Mouse (Mus musculus) limb, embryonic 13.5 days (tissue): ENCODE data around the gene Pllp. TPM values are rescaled to one million over a fixed set of nuclear protein-coding genes. Genes with fewer than 3 reads are reported as not detected.

Experiments
- ATAC-seq: fragments of 200-750 bp; cut with Nextera tagmentation; 2 replicates; pipeline ENCODE4 v1.8.0; 2017; ENCODE audit warnings: low read depth, moderate number of reproducible peaks, moderate TSS enrichment; ENCODE audit not compliant: low FRiP score
- H3K27ac ChIP-seq: fragments of 300-500 bp; sonication (generic); 2 replicates; pipeline ENCODE4 v1.5.1; 2015; ENCODE audit warnings: inconsistent platforms, mild to moderate bottlenecking, moderate library complexity
- H3K27me3 ChIP-seq: fragments of 300-500 bp; sonication (generic); 2 replicates; pipeline ENCODE4 v1.6.1; 2015; ENCODE audit warnings: mild to moderate bottlenecking, inconsistent platforms
- H3K36me3 ChIP-seq: fragments of 300-500 bp; sonication (generic); 2 replicates; pipeline ENCODE4 v1.6.1; 2015; ENCODE audit warnings: inconsistent platforms, mild to moderate bottlenecking, moderate library complexity
- H3K4me1 ChIP-seq: fragments of 300-500 bp; sonication (generic); 2 replicates; pipeline ENCODE4 v1.6.1; 2015; ENCODE audit warnings: inconsistent platforms
- H3K4me2 ChIP-seq: fragments of 300-500 bp; sonication (generic); replicated peaks from 2 replicates; pipeline ENCODE4 v1.6.1; 2015; ENCODE audit warnings: inconsistent platforms, mild to moderate bottlenecking, moderate library complexity
- H3K4me3 ChIP-seq: fragments of 300-500 bp; sonication (generic); 2 replicates; pipeline ENCODE4 v1.5.1; 2015; ENCODE audit warnings: moderate library complexity, mild to moderate bottlenecking, inconsistent platforms
- H3K9ac ChIP-seq: fragments of 300-500 bp; sonication (generic); 2 replicates; pipeline ENCODE4 v1.6.1; 2015; ENCODE audit warnings: mild to moderate bottlenecking, inconsistent platforms
- H3K9me3 ChIP-seq: fragments of 300-500 bp; sonication (generic); 2 replicates; pipeline ENCODE4 v1.6.1; 2016; ENCODE audit warnings: inconsistent platforms
- WGBS: fragments of 180-500 bp; shearing (Covaris S2); methylation state at CpG from one replicate; pipeline ENCODE4 v1.1.7; 2015; 5-methylcytosine and 5-hydroxymethylcytosine counted together
- polyA plus RNA-seq: library from polyadenylated mRNA; unstranded; fragments of >200 nt; fragmentation: Nextera tagmentation; extraction: Ambion mirVana; gene quantifications from 2 replicates; pipeline ENCODE4 v1.2.1, GENCODE M21; 2015

Gene Pllp
- polyA plus RNA-seq, 1 experiment from 2014 or later = 0.50 TPM

DNA sequence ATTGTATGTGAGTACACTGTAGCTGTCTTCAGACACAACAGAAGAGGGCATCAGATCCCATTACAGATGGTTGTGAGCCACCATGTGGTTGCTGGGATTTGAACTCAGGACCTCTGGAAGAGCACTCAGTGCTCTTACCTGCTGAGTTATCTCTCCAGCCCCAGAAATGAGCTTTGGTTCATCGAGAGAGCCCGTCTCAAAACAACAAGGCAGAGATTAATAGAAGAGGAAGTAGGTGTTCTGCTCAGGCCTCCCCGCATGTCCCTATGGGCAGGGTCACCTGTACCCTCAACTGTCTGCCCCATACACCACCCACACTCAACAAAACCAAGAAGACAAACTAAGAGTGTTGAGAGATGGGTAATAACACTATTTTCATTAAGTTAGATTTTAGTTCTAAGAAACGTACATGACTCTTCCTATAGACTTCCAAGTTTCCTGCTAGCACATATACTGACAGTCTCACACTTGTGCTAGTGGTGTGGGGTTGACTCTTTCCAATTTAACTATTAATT is 4.4 kb upstream of the Pllp start:
- Histone ChIP-seq H3K4me3 (no peak overlapping the region), H3K27me3 (peaks cover 35% of the 10 kb centered on the region), H3K27ac (no peak overlapping the region), H3K4me1 (peaks cover 7% of the 10 kb centered on the region), H3K9me3 (no peaks in the 10 kb centered on the region), H3K9ac (no peak overlapping the region), H3K4me2 (no peak overlapping the region), H3K36me3 (no peaks in the 10 kb centered on the region)
- WGBS = 87% methylated on average over 4 of the region's 4 CpGs
- no peak for ATAC-seq

- H3K36me3 ChIP-seq = no peaks in the 10 kb centered on the region
- peaks cover 46% of the 10 kb centered on the region for H3K27me3 ChIP-seq
- H3K9ac ChIP-seq = no peak overlapping the region
- H3K9me3 ChIP-seq = no peaks in the 10 kb centered on the region
- 66% methylated on average over 16 of the region's 16 CpGs for WGBS
- H3K4me1 ChIP-seq = peaks cover 12% of the 10 kb centered on the region
- H3K4me3 ChIP-seq = no peak overlapping the region
- no peak for ATAC-seq
- H3K27ac ChIP-seq = no peak overlapping the region
- H3K4me2 ChIP-seq = no peak overlapping the region
Measured at GRCm38 (mm10) chr8:94699366-94699765, 3.3 kb upstream of the Pllp start.

DNA sequence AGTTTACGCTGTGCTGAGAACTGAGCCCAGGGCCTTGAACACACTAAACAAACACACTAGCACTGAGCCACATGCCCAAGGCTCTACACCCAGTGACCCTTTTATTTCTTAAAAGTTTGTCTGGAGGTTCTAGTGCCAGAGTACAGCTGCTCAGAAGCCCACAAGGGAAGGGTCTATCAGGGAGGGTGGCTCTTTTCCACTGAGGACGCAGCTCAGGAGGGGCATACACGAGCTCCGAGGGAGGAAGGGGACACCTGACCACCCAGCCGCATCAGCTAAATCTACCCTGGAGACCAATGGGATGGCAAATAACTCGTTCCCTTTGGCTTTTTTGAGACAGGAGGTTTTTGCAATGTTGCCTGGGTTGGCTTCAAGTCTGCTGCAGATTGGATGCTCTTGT is 1.9 kb upstream of the Pllp start:
- Histone ChIP-seq H3K4me1 (peaks cover 12% of the 10 kb centered on the region), H3K27ac (no peak overlapping the region), H3K27me3 (peaks cover 60% of the 10 kb centered on the region), H3K4me2 (no peak overlapping the region), H3K9ac (no peak overlapping the region), H3K9me3 (no peaks in the 10 kb centered on the region), H3K4me3 (no peak overlapping the region), H3K36me3 (no peaks in the 10 kb centered on the region)
- no peak for ATAC-seq
- WGBS = 81% methylated on average over 6 of the region's 6 CpGs

DNA sequence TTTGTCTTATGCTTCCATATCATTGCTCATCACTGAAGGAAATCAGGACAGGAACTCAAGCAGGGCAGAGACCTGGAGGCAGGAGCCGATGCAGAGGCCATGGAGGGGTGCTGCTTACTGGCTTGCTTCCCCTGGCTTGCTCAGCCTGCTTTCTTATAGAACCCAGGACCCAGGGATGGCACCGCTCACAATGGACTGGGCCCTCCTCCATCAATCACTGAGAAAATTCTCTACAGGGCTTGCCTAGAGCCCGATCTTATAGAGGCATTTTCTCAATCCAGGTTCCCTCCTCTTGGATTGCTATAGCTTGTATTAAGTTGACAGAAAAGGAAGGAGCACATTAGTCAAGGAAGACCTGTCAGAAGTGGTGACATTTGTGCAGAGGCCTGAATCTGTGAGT is 488 bp upstream of the Pllp start:
- WGBS = 56% methylated on average over 3 of the region's 3 CpGs
- H3K4me1 ChIP-seq = peaks cover 12% of the 10 kb centered on the region
- H3K27me3 ChIP-seq = peaks cover 72% of the 10 kb centered on the region
- no peak overlapping the region for H3K27ac ChIP-seq
- H3K4me3 ChIP-seq = peak overlapping the region; percentile 48; the same call in 1 of the 2 replicates
- H3K9me3 ChIP-seq = no peaks in the 10 kb centered on the region
- H3K4me2 ChIP-seq = peak overlapping the region; percentile 79; the same call in 1 of the 2 replicates
- no peaks in the 10 kb centered on the region for H3K36me3 ChIP-seq
- no peak overlapping the region for H3K9ac ChIP-seq
- ATAC-seq = no peak

GRCm38 (mm10) chr8:94695341-94695993 is 611 bp downstream of the Pllp start:
- Histone ChIP-seq H3K27me3 (peaks cover 72% of the 10 kb centered on the region), H3K27ac (no peak overlapping the region), H3K36me3 (no peaks in the 10 kb centered on the region), H3K9me3 (no peaks in the 10 kb centered on the region), H3K4me2 (peak overlapping the region; percentile 79), H3K9ac (peak overlapping the region; percentile 57), H3K4me1 (peaks cover 12% of the 10 kb centered on the region), H3K4me3 (peak overlapping the region; percentile 48)
- WGBS = under 1% methylated on average over 31 of the region's 31 CpGs
- ATAC-seq = peak; percentile 48; the same call in 1 of the 2 replicates

DNA sequence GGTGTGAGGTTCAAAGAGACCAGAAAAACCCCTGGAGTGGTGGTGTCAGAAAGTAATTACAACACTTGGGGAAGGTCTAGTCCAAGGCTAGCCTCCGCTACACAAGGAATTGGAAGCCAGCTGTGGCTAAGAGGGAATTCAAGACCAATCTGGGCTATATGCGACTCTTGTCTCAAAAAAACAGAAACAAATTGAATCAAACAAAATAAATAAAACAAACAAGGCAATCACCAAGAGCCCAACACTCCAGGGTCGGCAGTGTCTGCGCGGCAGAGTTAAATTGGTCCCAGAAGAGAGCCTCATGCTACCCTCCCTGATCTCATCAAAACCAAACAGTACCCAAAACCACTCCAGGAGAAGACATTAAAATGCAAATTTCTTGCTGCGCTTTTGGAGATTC is 1.4 kb downstream of the Pllp start:
- no peaks in the 10 kb centered on the region for H3K9me3 ChIP-seq
- peaks cover 72% of the 10 kb centered on the region for H3K27me3 ChIP-seq
- no peak overlapping the region; the same call in 1 of the 2 replicates for H3K4me2 ChIP-seq
- WGBS = 2% methylated on average over 6 of the region's 6 CpGs
- no peaks in the 10 kb centered on the region for H3K36me3 ChIP-seq
- H3K4me3 ChIP-seq = no peak overlapping the region
- no peak for ATAC-seq
- no peak overlapping the region for H3K27ac ChIP-seq
- H3K9ac ChIP-seq = no peak overlapping the region
- H3K4me1 ChIP-seq = peaks cover 12% of the 10 kb centered on the region

GRCm38 (mm10) chr8:94685953-94686352 is 10.1 kb downstream of the Pllp start:
- Histone ChIP-seq H3K4me1 (no peaks in the 10 kb centered on the region), H3K4me2 (no peak overlapping the region), H3K9me3 (no peaks in the 10 kb centered on the region), H3K4me3 (no peak overlapping the region), H3K36me3 (no peaks in the 10 kb centered on the region), H3K9ac (no peak overlapping the region), H3K27ac (no peak overlapping the region), H3K27me3 (no peaks in the 10 kb centered on the region; the same call in 1 of the 2 replicates)
- 72% methylated on average over 9 of the region's 9 CpGs for WGBS
- ATAC-seq = no peak

DNA sequence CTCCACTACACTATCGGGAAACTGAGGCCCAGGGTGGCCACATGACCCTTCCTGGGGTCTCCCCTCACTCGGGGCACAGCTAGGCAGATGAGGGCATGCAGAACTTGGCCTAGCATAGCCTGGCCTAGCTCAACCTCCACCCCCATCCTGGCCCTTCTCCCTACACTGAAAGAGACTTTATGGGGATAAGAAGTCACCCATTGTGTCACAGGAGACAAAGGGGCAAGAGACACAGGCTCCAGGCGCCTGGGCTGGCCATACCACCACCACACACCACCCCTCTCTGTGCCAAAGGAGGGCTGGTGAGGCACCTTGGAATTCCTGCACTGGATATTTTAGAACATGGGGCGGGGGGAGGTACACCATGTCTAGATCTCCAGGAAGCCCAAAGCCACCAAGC is 11.8 kb downstream of the Pllp start:
- ATAC-seq = no peak
- H3K9ac ChIP-seq = no peak overlapping the region
- no peak overlapping the region for H3K4me3 ChIP-seq
- no peaks in the 10 kb centered on the region for H3K27me3 ChIP-seq
- H3K27ac ChIP-seq = no peak overlapping the region
- no peak overlapping the region for H3K4me2 ChIP-seq
- 68% methylated on average over 4 of the region's 4 CpGs for WGBS
- no peaks in the 10 kb centered on the region for H3K36me3 ChIP-seq
- no peaks in the 10 kb centered on the region; the same call in 1 of the 2 replicates for H3K9me3 ChIP-seq
- no peaks in the 10 kb centered on the region for H3K4me1 ChIP-seq

GRCm38 (mm10) chr8:94682732-94683524 is 13.2 kb downstream of the Pllp start:
- Histone ChIP-seq H3K4me3 (no peak overlapping the region), H3K4me2 (no peak overlapping the region)
- 79% methylated on average over 16 of the region's 16 CpGs for WGBS

DNA sequence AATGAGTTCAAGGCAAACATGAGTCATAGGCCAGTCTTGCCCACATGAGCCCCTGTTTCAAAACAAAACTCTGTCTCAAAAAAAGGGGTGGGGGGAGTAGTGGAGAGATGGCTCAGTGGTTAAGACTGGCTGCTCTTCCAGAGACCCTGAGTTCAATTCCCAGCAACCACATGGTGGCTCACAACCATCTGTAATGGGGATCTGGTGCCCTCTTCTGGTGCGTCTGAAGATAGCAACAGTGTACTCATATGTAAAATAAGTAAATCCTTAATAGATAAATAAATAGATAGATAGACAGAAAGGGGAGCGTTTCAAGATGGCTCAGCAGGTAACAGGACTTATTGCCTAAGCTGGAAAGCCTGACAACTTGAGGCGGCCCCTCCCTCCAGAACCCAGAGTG is 15.7 kb downstream of the Pllp start:
- Histone ChIP-seq H3K9me3 (no peaks in the 10 kb centered on the region; the same call in 1 of the 2 replicates), H3K27ac (no peak overlapping the region)
- WGBS = 80% methylated on average over 3 of the region's 3 CpGs

More at GRCm38 (mm10) chr8:94682732-94683524, 13.2 kb downstream of the Pllp start:
- ATAC-seq = no peak
- H3K27me3 ChIP-seq = no peaks in the 10 kb centered on the region
- H3K27ac ChIP-seq = no peak overlapping the region
- H3K36me3 ChIP-seq = no peaks in the 10 kb centered on the region
- no peaks in the 10 kb centered on the region for H3K4me1 ChIP-seq
- H3K9ac ChIP-seq = no peak overlapping the region
- no peaks in the 10 kb centered on the region; the same call in 1 of the 2 replicates for H3K9me3 ChIP-seq

DNA sequence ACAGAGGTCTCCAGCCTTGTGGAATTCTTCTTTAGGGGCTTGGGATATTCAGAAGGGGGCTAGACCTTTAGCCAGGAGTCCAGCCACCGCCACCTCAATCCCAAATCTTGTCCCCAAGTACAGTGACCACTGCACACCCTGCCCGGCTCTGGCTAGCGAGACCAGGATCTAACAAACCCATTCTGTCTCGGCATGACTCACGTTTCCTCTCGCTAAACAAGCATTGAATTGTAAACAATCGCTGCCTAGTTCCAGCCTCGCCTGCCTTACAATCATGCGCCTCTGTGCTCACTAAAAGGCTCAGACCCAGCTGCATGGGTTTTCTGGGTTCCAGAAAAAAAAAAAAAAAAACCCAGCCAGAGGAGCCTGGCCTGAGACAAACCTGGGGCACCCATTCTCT is 17.5 kb downstream of the Pllp start:
- H3K27me3 ChIP-seq = no peaks in the 10 kb centered on the region
- ATAC-seq = no peak
- WGBS = 45% methylated on average over 9 of the region's 9 CpGs
- H3K27ac ChIP-seq = no peak overlapping the region; the same call in 1 of the 2 replicates
- H3K4me1 ChIP-seq = no peaks in the 10 kb centered on the region
- H3K9ac ChIP-seq = no peak overlapping the region
- no peaks in the 10 kb centered on the region; the same call in 1 of the 2 replicates for H3K9me3 ChIP-seq
- peaks cover 15% of the 10 kb centered on the region for H3K36me3 ChIP-seq
- H3K4me2 ChIP-seq = no peak overlapping the region
- H3K4me3 ChIP-seq = no peak overlapping the region

More for the DNA sequence above, 15.7 kb downstream of the Pllp start:
- Histone ChIP-seq H3K4me3 (no peak overlapping the region), H3K27me3 (no peaks in the 10 kb centered on the region), H3K4me2 (no peak overlapping the region), H3K36me3 (no peaks in the 10 kb centered on the region; the same call in none of the 2 replicates), H3K4me1 (no peaks in the 10 kb centered on the region), H3K9ac (no peak overlapping the region)
- no peak for ATAC-seq

DNA sequence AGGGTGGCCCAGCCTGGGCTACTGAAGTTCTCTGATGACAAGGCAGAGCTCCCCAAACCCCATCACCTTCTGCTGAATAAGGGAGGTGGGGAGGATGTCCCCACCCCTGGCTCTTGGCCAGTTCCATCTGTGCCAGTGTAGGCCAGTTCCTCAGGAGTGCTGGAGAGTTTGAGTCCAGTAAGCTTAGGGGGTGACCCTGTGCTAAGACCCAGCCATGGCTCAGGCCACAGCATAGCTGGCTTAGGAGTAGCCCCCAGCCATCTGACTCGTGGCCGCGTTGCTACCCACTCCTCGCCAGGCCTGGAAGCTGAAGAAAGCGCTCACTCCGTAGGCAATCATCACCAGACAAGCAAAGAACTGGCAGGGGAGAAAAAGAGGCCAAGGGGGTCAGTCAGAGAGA is 20.2 kb downstream of the Pllp start:
- Histone ChIP-seq H3K9ac (no peak overlapping the region), H3K4me1 (no peaks in the 10 kb centered on the region), H3K9me3 (no peaks in the 10 kb centered on the region; the same call in 1 of the 2 replicates), H3K4me2 (no peak overlapping the region), H3K27me3 (no peaks in the 10 kb centered on the region), H3K27ac (no peak overlapping the region), H3K4me3 (no peak overlapping the region), H3K36me3 (peaks cover 42% of the 10 kb centered on the region)
- WGBS = 87% methylated on average over 6 of the region's 6 CpGs
- ATAC-seq = no peak
